Mouse (Mus musculus) layer of hippocampus, adult 9-11 months (tissue): ENCODE data around the gene Pramel7.
"Not testable (repeated sequence)": the region's sequence is repeated elsewhere in the genome, so short reads cannot be mapped to it uniquely, and the experiment has no call there.

Experiments
- DNase-seq: peaks from one replicate; pipeline ENCODE4 v3.0.0; 2022

The Pramel7 gene

DNA sequence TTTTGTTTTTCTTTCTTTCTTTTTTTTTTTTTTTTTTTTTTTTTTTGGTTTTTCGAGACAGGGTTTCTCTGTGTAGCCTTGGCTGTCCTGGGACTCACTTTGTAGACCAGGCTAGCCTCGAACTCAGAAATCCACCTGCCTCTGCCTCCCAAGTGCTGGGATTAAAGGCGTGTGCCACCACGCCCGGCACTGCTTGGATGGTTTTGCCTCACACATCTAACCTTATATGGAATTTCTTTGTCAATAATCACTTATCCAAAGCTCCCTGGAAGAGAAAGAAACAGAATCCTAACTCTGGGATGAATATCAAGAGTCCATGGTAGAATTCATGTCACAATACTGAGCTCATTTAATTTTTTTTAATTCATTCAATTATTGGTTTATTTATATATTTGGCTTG lies at the start of gene Pramel7:
Gene Pramel7 (minus strand): TSS at position 101 of the 400 bp plus-strand sequence.
- not testable (repeated sequence) for DNase-seq

- no peak for DNase-seq
Observed at GRCm38 (mm10) chr2:87545442-87545841, 48.5 kb upstream of the Pramel7 start, which contains the start of gene Olfr1128. Gene Olfr1128, minus strand, starts transcription at chr2:87545542.

DNA sequence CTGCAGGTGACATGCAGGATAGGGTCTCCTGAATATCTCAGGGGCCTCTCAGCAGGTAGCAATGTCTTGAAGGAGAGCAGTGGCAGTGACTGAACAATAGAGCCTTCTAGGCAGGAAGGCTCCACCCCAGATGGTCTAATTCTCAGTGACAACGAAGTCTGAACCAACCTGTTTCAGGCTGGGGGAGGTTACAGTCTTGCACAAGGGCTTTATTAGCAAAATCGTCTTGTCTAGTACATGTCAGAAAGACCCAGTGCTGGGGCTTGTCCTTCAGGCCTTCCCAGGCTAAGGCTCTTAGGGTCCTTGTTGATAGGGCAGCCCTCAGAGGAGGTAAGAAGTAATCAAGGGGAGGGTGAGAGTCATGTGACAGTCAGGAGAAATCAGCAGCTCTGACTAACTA lies 37.9 kb upstream of the Pramel7 start:
- DNase-seq = no peak

DNA sequence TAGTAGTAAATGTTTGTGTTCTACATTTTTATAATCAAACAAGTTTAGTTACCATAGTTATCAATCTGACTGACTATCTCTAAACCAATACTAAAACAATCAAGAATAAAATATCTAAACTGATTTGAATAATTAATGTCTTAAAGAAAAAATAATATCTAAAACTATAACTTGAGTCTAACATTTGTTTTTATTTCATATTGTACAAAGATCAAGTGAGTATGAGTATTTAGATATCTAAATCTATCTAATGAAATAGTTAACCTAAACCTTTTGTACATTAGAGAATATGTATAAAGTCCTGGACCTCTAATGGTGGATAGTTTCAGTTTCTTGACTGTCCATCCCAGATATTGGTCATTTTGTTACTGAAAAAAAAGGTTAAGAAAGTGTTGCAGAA lies 34.6 kb upstream of the Pramel7 start, which contains the start of gene Olfr153:
Gene Olfr153 (plus strand): TSS at position 301 of the 400 bp plus-strand sequence.
- DNase-seq = no peak

- DNase-seq = peak; percentile 2
Observed at GRCm38 (mm10) chr2:87525899-87526616, 29.2 kb upstream of the Pramel7 start.

DNA sequence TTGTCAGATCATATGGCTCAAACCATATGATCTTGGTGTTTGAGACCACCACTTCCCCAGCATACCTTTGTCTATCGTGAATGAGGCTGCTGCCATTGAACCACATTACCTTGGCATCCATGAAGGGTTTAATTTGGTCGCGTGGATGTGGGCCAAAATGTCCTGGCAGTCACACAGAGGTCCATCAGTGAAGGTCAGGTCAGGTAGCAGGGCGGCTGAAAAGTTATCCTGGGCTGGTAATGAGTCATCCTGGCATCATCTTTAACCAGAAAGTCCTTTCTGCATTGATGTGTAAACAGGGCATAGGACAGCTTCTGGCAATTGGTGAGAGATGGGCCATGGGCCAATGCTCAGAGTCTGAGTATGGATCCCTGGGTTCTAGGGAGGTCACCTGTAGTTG lies 23.8 kb upstream of the Pramel7 start:
- DNase-seq = no peak

GRCm38 (mm10) chr2:87516581-87516980 lies 19.7 kb upstream of the Pramel7 start:
- DNase-seq = no peak

GRCm38 (mm10) chr2:87515457-87516060 lies 18.7 kb upstream of the Pramel7 start:
- DNase-seq = no peak

- DNase-seq = no peak
Observed at GRCm38 (mm10) chr2:87515046-87515445, 18.2 kb upstream of the Pramel7 start.

- no peak for DNase-seq
Observed at GRCm38 (mm10) chr2:87506265-87506664, 9.4 kb upstream of the Pramel7 start, which contains the start of gene Pramel6. Gene Pramel6, plus strand, starts transcription at chr2:87506565.

DNA sequence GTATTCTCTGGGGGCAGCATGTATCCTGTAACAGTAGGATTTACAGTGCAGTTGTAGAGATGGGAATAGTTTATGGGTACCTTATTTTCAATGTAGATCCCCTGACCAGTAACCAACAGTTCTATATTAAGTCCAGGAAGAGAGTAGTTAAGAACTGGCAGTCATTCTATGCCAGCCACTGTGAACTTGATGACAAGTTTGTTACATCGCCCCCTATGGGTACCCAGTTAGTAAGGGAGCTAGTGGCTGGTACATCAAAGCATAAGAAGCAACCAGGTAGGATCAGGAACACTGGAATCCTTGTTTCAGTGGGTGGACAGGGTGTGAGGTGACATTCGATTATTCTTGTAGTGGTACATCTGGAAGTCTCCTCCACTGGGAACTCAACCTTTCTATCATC lies 14.6 kb downstream of the Pramel7 start:
- DNase-seq = no peak

DNA sequence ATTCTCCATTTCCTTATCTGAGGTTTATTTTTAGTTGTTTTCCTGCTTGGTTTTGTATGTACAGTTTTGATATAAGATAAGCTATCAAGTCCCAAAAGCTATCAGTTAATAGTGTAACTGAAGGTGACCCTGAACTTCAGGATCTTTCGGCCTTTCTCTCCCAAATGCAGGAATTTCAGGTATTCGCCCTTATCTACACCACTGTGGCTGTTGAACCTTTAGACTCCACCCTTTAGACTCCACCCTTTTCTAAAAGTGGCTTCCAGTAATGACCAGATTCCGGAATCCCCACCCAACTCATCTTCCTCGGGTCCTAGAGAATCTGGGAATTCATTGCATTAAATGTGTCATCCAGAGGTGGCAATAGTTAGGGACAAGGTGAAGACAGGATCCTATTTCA lies 15.7 kb downstream of the Pramel7 start:
- DNase-seq = no peak

- no peak for DNase-seq
Observed at GRCm38 (mm10) chr2:87480207-87480606, 16.7 kb downstream of the Pramel7 start.

DNA sequence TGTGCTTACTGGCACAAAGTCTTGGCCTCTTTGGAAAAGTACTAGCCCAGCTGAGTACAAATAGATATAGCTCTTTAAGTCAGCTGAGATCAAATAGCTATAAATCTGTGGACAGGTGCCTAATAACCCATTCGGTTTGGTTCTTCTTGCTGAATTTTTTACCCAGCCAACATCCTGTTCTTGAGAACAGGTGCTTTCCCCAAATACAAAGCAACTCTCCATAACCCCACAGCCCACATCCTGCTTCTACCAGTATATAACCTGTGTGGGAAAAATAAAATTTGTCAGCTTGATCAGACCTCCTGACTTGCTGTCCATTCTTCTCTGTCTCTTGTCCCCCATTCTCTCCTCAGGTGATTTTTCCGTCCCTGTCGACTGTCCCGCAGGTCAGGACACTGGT lies 35.1 kb downstream of the Pramel7 start:
- no peak for DNase-seq

- DNase-seq = no peak
Observed at GRCm38 (mm10) chr2:87453662-87454061, 43.2 kb downstream of the Pramel7 start, which contains the start of gene Olfr1126. Gene Olfr1126, plus strand, starts transcription at chr2:87453962.
